Mouse (Mus musculus) granulocyte monocyte progenitor cell, adult 5-6 weeks (primary cell): ENCODE measurements around the gene Lrrc75a. TPM values are rescaled to one million over a fixed set of nuclear protein-coding genes. Genes with fewer than 3 reads are reported as not detected.
"Not testable (repeated sequence)": the region's sequence is repeated elsewhere in the genome, so short reads cannot be mapped to it uniquely, and the experiment has no call there.

ENCODE experiments used
- ATAC-seq: replicated peaks from 2 replicates; pipeline ENCODE4 v1.8.0; 2016; ENCODE audit warnings: mild to moderate bottlenecking, moderate TSS enrichment, inconsistent platforms; ENCODE audit not compliant: poor library complexity, severe bottlenecking
- total RNA-seq, 2 experiments: library from RNA; stranded (forward) in 1 of 2; stranded (reverse) in 1 of 2; fragments of 200-712, 200-1000 nt in 1 of 2; fragments of >200 nt in 1 of 2; fragmentation: Nextera tagmentation in 1 of 2; gene quantifications; 2 replicates each; pipeline ENCODE4 v1.2.3; 2014 to 2017

Gene Lrrc75a
- total RNA-seq (2014; fragmentation: Nextera tagmentation), result 5.7 TPM in 2 replicates
- total RNA-seq (2017), result 3.6 and 5.4 TPM in 2 replicates

DNA sequence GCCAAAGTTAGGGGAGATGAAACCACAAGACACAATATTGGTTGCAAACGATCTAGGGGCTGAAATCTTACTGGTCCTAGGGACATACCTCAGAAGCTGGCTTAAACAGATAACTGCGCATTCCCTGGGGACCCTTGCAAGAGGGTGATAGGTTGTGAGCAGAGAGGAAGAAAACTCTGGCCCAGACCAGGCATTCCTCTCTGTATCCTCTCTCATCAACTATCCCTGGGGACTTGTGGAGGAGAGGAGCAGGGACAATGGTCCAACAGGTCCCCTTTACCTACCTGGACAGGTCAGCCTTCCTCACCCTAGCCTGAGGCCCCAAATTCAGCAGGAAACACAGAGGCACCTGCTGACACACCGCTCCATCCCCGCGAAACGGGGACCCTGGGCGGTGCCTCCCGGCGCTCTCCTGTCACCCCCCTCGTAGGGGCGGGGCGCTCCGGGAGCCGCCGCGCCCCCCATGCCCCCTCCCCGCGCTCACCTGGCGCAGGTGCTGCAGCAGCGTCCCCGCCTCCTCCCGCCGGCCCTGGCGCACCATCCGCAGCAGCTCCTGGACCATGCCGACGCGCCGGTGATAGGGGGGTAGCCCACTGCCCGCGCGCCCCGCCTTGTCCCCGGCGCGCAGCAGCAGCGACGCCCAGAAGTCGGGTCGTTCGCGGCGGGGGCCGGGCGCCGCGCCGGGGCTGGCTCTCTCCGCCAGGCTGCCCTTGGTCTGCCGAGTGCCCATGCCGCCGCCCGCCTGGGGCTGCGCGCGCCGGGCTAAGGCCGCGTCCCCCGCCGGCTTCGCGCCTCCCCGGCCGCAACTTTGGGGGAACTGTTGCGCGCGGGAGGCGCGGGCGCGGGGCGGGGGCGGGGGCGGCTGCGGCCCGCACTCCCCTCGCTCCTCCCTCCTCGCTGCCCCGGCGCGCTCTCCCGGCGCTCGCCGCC, at the start of gene Lrrc75a:
Gene Lrrc75a, minus strand, starts transcription at position 863 of the 930 bp plus-strand sequence.
- ATAC-seq, result no peak; the same call in 1 of the 2 replicates

DNA sequence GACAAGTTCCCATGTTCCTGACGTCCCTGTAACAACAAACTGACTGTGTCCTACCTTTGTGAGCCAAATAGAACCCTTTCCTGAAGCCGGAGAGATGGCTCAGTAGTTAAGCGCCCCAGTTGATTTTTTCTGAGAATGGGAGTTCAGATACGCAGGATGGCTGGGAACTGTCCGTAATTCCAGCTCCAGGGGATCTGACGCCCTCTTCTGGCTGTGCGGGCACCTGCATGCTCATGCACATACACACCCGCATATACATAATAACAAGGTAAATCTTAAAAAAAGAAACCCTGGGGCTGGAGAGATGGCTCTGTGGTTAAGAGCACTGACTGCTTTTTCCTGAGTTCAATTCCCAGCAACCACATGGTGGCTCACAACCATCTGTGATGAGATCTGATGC, 46.8 kb upstream of the Lrrc75a start:
- ATAC-seq, result no peak

DNA sequence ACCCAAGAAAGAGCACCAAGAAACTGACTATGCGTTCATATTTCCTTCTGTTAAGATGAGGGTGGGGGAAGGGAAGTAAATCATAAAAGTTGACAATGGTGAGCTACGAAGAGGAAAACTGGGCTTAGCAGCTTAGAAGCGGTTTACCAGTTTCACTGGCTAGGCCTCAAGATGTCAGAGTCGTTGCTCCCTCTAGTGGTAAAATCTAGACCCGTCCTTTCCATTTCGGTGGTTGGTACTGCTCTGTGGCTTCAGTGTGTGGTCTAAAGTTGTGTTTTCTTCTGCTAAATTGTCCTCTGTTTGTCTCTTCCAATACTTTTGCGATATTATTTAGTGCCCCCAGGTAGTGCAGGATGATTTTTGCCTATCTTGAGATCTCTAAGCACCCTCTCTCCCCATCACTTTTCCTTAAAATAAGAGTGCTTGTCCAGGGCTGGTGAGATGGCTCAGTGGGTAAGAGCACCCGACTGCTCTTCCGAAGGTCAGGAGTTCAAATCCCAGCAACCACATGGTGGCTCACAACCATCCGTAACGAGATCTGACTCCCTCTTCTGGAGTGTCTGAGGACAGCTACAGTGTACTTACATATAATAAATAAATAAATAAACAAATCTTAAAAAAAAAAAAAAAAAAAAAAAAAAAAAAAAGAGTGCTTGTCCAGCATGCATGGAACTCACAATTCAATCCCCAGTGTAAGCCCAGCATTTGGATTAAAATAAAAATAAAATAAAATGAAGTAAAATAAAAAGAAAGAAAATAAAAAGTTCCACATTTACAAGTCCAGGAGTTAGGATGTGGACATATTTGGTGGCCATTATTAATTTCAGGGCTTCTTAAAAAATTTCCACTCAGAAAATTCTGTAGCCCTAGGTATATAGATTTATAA, 45.2 kb upstream of the Lrrc75a start:
- ATAC-seq, result peak; percentile 94

GRCm38 (mm10) chr11:62691592-62691991, 43.3 kb upstream of the Lrrc75a start:
- ATAC-seq, result no peak

DNA sequence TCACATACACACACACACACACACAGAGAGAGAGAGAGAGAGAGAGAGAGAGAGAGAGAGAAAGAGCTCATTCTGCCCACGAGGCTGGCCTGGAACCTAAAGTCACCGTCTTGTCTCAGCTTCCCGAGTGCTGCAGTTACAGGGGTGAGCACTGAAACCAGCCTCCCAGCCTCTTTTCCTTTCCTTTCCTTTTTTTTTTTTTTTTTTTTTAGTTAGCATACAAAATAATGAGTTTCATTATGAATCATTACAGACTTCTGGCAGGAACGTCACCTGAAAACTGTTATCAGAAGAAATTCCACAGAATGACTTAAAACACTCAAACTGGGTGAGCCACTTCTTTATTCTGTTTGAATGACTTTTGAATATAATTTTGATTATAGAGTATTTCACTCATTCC, 31.6 kb upstream of the Lrrc75a start:
- ATAC-seq, result no peak

GRCm38 (mm10) chr11:62678778-62679354, 30.5 kb upstream of the Lrrc75a start:
- ATAC-seq, result no peak

DNA sequence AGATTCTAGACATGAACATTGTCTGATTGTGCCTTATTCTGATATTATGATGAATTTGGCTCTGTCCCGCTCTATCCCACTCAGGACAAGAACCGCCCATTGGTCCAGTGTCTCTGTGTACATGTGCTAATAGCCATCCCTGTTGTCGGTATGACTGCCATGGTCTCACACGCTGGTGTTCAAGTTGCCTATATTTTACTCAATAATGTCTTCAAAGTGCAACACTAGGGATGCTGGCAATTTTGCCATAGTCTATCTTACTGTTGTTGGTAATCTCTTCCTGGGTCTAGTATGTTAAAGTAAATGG, 27.9 kb upstream of the Lrrc75a start:
- no peak for ATAC-seq

DNA sequence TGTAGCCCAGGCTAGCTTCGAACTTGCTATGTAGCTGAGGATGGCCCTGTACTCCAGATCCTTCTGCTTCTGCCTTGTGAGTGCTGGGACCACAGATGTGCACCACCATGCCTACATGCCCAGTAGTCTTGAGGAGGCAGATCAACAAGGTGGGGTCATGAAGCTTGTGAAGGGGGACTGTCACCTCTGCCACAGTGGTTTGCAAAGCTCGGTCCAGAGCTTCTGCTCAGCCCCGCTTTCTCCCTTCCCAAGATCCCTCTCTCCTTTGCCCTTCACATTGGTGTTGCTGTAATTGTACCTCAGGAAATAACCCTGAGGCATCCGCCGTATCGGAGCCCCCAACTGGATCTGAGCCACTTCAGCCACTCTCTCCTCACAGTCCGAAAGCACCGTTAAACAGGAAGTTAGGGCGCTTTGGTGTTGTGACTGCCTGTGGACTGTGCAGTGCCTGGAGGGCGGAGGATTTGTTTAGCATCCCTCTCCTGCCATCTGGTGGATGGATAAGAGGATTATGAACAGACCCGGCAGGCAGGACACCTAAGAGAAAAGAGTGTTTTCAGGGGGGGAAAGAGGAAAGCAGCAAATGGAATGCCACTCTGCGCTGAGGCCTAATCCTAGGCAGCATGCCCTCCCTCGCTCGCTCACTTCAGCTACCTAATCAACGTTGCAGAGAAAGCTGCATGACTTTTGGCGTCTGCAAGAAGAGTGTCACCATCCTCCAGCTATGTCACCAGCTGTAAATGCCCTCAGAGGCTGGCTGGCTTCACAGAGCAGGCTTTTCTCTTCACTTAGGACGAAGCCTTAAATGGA, 27.4 kb upstream of the Lrrc75a start:
- ATAC-seq, result peak; percentile 99

- ATAC-seq, result no peak
Observed at GRCm38 (mm10) chr11:62670006-62670405, 21.7 kb upstream of the Lrrc75a start.

GRCm38 (mm10) chr11:62669471-62669870, 21.1 kb upstream of the Lrrc75a start:
- ATAC-seq, result no peak

DNA sequence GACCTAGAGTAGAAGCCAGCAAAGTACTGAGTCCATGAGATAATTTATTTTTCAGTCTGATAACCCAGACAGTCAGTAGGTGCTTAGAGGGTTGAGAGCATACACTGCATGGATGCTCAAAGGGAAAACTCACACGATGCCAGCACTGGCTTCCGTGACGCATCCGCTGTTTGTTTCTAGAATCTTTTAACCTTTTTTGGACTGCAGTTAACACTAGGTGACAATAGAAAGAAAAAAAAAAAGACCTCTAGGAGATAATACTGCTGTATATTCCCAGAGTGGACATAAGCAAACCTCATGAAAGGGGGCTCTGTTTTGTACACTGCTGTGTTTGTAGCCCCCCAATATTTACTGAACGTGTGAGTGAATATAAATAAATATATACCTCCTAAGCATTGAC, 20.7 kb upstream of the Lrrc75a start:
- no peak for ATAC-seq

GRCm38 (mm10) chr11:62664250-62664649, 15.9 kb upstream of the Lrrc75a start:
- peak; percentile 88 for ATAC-seq

DNA sequence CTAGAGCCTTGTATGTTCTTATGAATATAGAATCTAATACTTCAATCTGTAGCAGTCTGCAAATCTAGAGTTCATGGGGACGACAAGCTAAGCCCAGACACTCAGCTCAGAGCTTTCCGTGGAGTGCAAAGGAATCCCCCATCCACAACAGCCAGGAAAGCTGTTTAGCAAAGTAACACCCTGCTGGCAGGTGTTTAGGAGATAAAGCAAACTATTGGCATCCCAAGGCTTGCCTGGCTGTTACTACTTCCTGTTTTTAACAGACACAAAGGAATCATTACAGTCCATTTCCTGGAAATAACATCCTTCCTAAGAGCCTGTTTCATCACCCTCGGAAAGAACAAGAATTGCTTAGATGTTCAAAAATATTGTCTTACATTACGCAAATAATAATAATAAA, 12.6 kb upstream of the Lrrc75a start:
- peak; percentile 38 for ATAC-seq

DNA sequence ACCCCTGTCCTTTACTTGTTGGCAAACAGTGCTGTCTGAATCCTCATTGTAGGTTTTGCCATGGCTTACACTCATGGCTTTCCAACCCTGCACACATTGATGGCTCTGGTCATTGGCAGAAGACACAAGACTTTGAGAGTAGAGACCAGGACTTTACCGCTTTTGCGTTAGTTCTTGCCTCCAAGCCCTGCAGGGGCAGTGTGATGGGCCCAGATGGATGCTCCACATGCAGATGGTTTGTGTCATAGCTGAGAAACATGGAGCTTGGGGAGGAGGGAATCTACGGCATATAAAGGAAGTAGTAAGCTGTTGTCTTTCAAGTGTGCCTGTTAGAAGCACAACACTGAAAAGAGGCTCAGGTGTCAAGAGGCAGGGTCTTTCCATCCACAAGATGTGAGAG, 3.8 kb upstream of the Lrrc75a start:
- no peak for ATAC-seq

DNA sequence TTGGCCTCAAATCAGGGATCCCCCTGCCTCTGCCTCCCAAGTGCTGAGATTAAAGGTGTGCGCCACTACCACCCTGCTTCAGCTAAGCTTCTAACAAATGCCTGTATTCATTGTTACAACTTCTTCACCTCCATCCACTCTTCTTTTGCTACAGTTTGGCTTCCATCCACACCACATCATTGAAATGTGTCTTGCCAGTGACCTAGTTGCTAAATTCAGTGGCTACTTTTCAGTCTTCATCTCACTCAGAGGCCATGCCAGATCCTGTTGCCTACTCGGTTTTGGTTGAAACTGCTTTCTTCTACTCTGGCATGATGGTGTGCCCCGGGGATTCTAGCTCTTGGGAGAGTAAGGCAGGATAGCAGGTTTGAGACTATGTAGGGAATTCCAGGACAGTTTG, 3.2 kb upstream of the Lrrc75a start:
- no peak for ATAC-seq

GRCm38 (mm10) chr11:62649803-62650202, 1.5 kb upstream of the Lrrc75a start:
- ATAC-seq, result not testable (repeated sequence)

- peak; percentile 73 for ATAC-seq
Observed at GRCm38 (mm10) chr11:62648591-62649391, 468 bp upstream of the Lrrc75a start, which contains the start of gene Mmgt2. Gene Mmgt2 (plus strand): TSS chr11:62648664.

GRCm38 (mm10) chr11:62646958-62647515, 1.3 kb downstream of the Lrrc75a start:
- no peak for ATAC-seq

DNA sequence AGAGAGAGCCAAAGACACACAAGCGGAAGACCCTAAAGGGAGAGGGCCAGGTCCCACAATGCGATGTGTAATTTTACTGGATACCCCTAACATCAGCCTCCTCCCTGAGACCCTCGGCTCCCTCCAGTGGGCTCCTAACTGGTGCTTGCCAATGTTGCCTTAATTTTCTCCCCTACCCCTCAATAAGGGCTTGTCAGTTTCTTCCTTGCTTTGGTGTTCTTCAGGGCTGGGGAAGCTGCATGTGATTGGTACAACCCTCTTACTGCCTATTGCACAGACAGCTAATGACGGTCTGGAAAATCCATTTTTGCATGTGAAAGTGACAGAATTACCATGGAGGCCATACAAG, 1.9 kb downstream of the Lrrc75a start:
- peak; percentile 13; the same call in 1 of the 2 replicates for ATAC-seq
